Mouse (Mus musculus) inflammation-experienced regulatory T-cells (primary cell): ENCODE data around the gene Zfp217. TPM values are rescaled to one million over a fixed set of nuclear protein-coding genes. Genes with fewer than 3 reads are reported as not detected.

ENCODE experiments used
- polyA plus RNA-seq, 2 experiments: library from polyadenylated mRNA; unstranded; fragments of 100-300 nt; shearing (Covaris generic); gene quantifications; one replicate each; pipeline ENCODE4 v1.2.1; 2017

The Zfp217 gene
- 10 to 100 TPM; 12.7 to 13.0 TPM for polyA plus RNA-seq

DNA sequence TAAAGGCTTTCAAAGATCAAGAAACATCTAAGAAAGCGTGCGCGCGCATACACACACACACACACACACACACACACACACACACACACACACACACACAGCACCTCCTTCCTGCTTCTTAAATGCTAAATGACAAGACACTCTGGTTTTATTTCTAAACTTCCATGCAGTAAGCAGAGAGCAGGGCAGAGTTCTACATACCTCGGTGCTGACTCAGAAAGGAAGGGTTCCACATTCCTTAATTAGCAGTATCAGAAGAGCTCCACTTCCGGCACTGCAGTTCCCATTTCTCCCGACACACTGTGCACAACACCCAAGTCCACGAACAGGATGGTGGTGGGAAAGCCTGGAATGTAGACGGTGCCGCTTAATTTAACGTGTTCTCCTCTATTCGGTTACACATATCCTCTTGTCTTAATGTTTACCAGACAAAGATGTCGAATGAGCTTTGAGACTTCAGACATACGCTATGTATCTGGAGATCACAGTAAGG is at the start of gene Zfp217:
Gene Zfp217, minus strand, starts transcription at position 443 of the 493 bp plus-strand sequence.

